Mouse (Mus musculus) erythroblast, embryonic 14.5 days (primary cell): Measurements from ENCODE around the gene Sobp. TPM values are rescaled to one million over a fixed set of nuclear protein-coding genes. Genes with fewer than 3 reads are reported as not detected.

ENCODE experiments used
- H3K27me3 ChIP-seq: 2 replicates; pipeline ENCODE4 v1.6.1; 2012; ENCODE audit warnings: inconsistent platforms; ENCODE audit not compliant: control insufficient read depth
- H3K36me3 ChIP-seq: 2 replicates; pipeline ENCODE4 v1.6.1; 2012; ENCODE audit warnings: mild to moderate bottlenecking, inconsistent platforms; ENCODE audit not compliant: control insufficient read depth
- H3K4me1 ChIP-seq: 2 replicates; pipeline ENCODE4 v1.6.1; 2012; ENCODE audit warnings: inconsistent platforms; ENCODE audit not compliant: control insufficient read depth
- H3K4me3 ChIP-seq: replicated peaks from 2 replicates; pipeline ENCODE3; 2012; ENCODE audit warnings: moderate library complexity, mild to moderate bottlenecking, inconsistent platforms
- H3K9me3 ChIP-seq: 2 replicates; pipeline ENCODE4 v1.6.1; 2012; ENCODE audit warnings: low read length, inconsistent platforms, mixed read lengths; ENCODE audit not compliant: control insufficient read depth
- GATA1 ChIP-seq: IDR thresholded peaks from 2 replicates; pipeline ENCODE4 v1.6.1; 2012; ENCODE audit warnings: low read length, inconsistent platforms, mixed read lengths
- TAL1 ChIP-seq: IDR thresholded peaks from 3 replicates; pipeline ENCODE4 v1.6.1; 2012; ENCODE audit warnings: low read length, inconsistent platforms, mixed read lengths
- polyA plus RNA-seq: library from polyadenylated mRNA; stranded (reverse); fragments of >175 nt; gene quantifications from 2 replicates; pipeline ENCODE4 v1.2.3, GENCODE M21; 2012

Sobp gene
- polyA plus RNA-seq, 1 experiment = not detected

DNA sequence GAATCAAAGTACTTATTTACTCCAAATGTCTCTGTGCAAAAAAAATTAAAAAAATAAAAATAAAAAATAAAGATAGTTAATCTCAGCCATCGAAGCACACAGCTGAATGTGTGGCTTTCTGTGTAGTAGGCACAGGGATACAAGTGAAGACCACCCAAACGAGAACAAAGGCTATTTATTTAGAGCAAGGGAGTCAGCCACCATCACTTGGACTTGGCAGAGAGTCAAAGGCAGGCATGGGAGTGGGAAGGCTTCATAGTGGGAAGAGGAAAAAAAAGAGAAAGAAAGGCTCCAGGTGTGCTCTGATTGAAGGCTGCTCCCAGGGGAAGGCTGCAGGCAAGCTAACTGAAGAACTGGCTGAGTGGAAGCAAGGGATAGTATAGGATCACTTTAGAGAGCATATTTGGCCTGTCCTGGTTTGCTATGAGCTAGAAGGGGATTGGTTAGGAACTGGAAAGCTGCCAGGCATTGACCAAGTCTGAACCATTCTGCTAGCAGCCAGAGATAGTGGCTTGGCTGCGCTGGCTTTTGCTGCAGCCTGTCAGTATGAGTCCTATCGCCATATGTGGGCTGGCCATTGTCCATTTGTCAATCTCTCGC is 6.1 kb upstream of the Sobp start:
- peaks cover 43% of the 10 kb centered on the region for H3K27me3 ChIP-seq
- H3K36me3 ChIP-seq = no peaks in the 10 kb centered on the region
- H3K4me3 ChIP-seq = no peak overlapping the region
- no peaks in the 10 kb centered on the region for H3K4me1 ChIP-seq
- no peak for TF ChIP-seq TAL1
- TF ChIP-seq GATA1 = no peak
- H3K9me3 ChIP-seq = no peaks in the 10 kb centered on the region

DNA sequence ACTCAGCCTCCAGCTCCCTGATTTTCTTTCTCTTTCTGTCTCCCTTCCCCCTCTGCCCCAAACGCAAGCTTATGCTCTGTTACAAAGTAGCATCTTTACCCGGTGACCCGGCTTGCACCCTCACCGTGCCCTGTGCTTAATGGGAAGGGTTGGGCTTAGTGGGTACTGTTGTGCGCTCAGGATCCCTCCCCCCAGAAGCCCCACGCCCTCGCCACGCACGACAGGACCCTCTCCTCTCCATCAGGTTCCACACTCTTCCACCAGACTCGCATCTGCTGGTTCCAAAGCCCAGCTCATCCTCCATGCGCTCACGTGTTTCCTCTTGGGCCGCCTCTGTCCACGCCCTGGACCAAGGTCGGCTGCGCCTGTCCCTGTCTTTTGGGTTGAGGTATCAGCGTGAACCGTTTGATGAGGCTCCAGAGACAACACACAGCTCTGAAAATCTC is 849 bp upstream of the Sobp start:
- H3K4me3 ChIP-seq = no peak overlapping the region
- H3K9me3 ChIP-seq = peaks cover 2% of the 10 kb centered on the region; the same call in 1 of the 2 replicates
- H3K4me1 ChIP-seq = no peaks in the 10 kb centered on the region; the same call in 1 of the 2 replicates
- no peaks in the 10 kb centered on the region for H3K36me3 ChIP-seq
- H3K27me3 ChIP-seq = peaks cover 91% of the 10 kb centered on the region
- no peak for TF ChIP-seq GATA1
- no peak for TF ChIP-seq TAL1

DNA sequence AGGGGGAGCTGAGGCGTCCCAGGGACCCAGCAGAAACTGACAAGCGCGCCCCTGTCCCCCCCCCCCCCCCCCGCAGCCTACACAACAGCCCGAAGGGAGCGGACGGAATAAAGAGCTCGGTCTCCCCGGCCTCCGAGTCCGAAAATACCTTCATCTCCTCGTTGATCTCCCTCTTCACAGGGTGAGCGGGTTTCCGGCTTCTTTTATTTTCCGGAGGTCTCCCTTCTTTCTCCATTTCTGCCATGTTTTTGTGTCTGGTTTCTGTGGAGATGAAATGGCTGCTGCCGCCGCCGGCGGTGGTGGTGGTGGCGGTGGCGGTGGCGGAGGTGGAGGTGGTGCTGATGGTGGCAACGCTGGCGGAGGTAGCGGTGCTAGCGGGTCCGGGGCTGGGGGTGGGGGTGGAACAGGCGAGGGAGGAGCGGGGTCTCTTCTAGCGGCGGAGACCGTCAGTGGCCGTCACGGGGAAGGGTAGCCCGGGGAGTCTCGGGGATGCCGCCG is 453 bp downstream of the Sobp start:
- Histone ChIP-seq H3K36me3 (no peaks in the 10 kb centered on the region), H3K4me1 (no peaks in the 10 kb centered on the region; the same call in 1 of the 2 replicates), H3K27me3 (peaks cover 94% of the 10 kb centered on the region), H3K4me3 (no peak overlapping the region), H3K9me3 (peaks cover 2% of the 10 kb centered on the region; the same call in 1 of the 2 replicates)
- TF ChIP-seq TAL1 = no peak
- TF ChIP-seq GATA1 = no peak

DNA sequence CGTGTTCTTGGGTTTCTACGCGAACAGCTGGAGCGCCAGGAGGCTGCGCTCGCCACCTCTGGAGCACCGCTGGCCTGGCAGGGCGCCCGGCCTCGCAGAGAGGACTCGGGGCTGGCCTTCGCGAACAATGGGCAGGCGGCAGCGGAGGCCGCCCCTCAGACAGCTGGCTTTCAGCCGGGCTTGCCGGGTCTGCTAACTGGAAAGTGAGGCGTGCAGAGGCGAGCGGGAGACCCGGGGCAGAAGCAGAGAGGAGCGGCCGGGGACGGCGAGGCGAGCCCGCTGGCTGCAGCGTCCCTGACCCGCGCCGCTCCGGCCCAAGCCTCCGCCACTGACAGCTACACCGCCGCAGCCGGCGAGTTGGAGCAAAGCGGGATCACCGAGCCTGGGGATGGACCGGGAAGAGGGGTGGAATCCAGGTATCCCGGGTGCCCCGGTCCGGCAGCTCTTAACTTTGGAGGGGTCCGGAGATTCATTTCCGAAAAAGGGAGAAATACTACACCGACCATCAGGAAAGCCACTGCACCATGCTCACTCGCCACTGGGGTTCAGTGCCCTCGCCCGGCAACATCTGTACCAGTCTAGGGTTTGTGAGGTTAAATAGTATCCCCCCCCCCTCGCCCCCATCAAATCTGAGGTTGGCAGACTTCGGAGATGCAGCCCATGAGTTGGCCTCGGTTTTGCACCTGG is 1.0 kb downstream of the Sobp start:
- Histone ChIP-seq H3K27me3 (peaks cover 93% of the 10 kb centered on the region), H3K4me3 (no peak overlapping the region), H3K9me3 (peaks cover 2% of the 10 kb centered on the region; the same call in 1 of the 2 replicates), H3K36me3 (no peaks in the 10 kb centered on the region), H3K4me1 (no peaks in the 10 kb centered on the region; the same call in 1 of the 2 replicates)
- TF ChIP-seq GATA1 = no peak
- no peak for TF ChIP-seq TAL1

DNA sequence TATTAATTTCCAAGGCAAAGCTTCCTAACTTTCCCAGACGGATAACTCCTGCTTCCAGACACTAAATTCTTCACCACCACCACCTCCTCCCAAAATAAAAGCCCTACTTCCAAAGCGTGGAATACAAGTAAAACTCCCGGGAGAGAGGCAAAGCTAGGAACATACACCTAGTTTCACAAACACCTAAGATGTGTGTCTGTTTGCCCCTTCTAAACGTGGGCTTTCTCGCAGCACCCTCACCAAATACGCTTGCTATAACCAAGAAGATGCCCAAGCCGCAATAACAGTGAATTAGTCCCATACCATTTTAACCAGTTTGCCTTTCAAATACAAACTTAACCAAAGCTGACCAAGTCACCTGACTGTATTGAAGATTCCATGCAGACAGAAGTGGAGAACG is 1.8 kb downstream of the Sobp start:
- no peak overlapping the region for H3K4me3 ChIP-seq
- peaks cover 86% of the 10 kb centered on the region for H3K27me3 ChIP-seq
- H3K36me3 ChIP-seq = no peaks in the 10 kb centered on the region
- peaks cover 2% of the 10 kb centered on the region; the same call in 1 of the 2 replicates for H3K9me3 ChIP-seq
- no peaks in the 10 kb centered on the region; the same call in 1 of the 2 replicates for H3K4me1 ChIP-seq
- TF ChIP-seq TAL1 (no peak), GATA1 (no peak)

DNA sequence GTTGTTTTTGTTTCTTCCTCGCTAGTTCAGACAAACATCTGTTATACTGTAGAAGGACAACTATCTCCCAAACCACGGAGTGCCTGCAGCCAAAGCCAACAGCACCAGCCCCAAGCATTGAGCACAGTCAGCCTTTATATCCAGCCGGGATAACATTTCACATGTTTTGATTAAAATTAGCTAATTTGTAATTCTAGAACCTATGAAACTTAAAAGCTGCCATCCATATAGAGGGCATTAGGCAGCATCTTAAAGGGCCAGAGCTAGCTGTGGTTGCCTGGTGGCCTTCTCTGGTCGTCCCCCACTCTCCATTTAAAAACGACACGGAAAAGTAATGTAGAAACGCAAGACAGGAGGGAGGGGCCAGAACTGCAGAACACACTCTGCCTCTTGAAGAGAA is 2.3 kb downstream of the Sobp start:
- H3K36me3 ChIP-seq = no peaks in the 10 kb centered on the region
- H3K9me3 ChIP-seq = peaks cover 2% of the 10 kb centered on the region; the same call in 1 of the 2 replicates
- H3K4me1 ChIP-seq = no peaks in the 10 kb centered on the region; the same call in 1 of the 2 replicates
- H3K4me3 ChIP-seq = no peak overlapping the region
- TF ChIP-seq GATA1 (no peak), TAL1 (no peak)
- peaks cover 81% of the 10 kb centered on the region for H3K27me3 ChIP-seq

DNA sequence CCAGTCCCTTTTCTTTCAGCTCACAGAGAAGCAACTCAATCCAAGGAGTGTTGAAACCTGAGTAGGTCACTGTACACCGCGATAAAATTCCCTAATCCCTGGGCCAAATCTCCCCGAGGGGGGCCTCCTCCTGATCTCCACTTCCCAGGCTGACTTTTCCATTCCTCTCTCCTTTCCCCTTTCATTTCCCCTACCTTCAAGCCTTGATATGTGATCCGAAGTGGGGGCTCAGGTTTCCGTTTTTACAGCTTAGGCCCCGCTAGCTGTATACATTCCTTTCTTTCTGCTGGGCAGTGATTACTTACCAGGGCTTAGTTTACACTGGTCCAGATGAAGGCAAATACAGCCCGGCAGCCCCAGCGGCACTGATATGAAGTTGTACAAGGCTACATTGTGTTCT is 3.2 kb downstream of the Sobp start:
- Histone ChIP-seq H3K27me3 (peaks cover 71% of the 10 kb centered on the region), H3K9me3 (peaks cover 2% of the 10 kb centered on the region; the same call in 1 of the 2 replicates), H3K36me3 (no peaks in the 10 kb centered on the region), H3K4me1 (no peaks in the 10 kb centered on the region; the same call in 1 of the 2 replicates), H3K4me3 (no peak overlapping the region)
- no peak for TF ChIP-seq GATA1
- no peak for TF ChIP-seq TAL1

DNA sequence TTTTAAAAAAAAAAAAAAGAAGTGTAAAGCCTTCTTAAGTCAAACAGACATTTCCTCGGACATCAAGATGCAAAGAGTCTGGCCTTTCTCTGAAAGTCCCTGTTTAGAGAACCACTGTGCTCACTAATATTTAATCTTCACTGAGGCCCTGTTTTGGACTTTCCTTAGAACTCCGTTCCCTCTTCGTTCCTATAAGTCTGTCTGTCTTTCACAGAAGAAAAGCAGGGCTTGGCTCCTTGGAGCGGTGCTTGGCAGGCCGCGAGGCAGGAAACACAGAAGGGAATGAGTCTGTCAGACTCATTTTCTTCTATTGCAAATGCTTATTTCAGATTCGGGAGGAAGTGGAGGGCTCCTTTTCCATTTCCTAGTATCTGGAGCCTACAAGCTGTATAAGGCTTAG is 5.5 kb downstream of the Sobp start:
- Histone ChIP-seq H3K4me1 (no peaks in the 10 kb centered on the region), H3K9me3 (peaks cover 2% of the 10 kb centered on the region; the same call in 1 of the 2 replicates), H3K4me3 (no peak overlapping the region), H3K36me3 (no peaks in the 10 kb centered on the region), H3K27me3 (peaks cover 48% of the 10 kb centered on the region)
- TF ChIP-seq TAL1 (no peak), GATA1 (no peak)

DNA sequence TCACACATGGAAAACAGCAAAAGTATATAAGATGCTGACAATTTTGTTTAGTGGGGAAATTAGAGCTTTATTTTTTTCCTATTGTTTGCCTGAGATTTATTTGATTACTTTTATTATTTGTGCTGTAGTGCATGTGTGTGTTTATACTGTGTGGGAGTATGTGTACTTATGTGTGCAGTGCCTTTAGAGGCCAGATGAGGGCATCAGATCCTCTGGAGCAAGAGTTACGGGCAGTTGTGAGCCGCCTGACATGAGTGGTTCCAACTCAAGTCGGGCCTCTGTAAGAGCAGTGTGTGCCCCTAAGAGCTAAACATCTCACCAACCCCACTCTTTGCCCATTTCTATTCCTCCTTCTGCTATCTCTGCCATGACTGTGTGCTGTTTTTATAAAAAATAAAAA is 7.5 kb downstream of the Sobp start:
- Histone ChIP-seq H3K4me1 (no peaks in the 10 kb centered on the region), H3K27me3 (peaks cover 28% of the 10 kb centered on the region), H3K9me3 (peaks cover 6% of the 10 kb centered on the region; the same call in 1 of the 2 replicates), H3K4me3 (no peak overlapping the region), H3K36me3 (no peaks in the 10 kb centered on the region)
- TF ChIP-seq GATA1 = no peak
- TF ChIP-seq TAL1 = no peak
